Mouse (Mus musculus): Measurements from ENCODE around the gene Ccdc182. TPM values are rescaled to one million over a fixed set of nuclear protein-coding genes. Genes with fewer than 3 reads are reported as not detected.

The Ccdc182 gene
- total RNA-seq, 2 experiments from 2014 or later: not detected

DNA sequence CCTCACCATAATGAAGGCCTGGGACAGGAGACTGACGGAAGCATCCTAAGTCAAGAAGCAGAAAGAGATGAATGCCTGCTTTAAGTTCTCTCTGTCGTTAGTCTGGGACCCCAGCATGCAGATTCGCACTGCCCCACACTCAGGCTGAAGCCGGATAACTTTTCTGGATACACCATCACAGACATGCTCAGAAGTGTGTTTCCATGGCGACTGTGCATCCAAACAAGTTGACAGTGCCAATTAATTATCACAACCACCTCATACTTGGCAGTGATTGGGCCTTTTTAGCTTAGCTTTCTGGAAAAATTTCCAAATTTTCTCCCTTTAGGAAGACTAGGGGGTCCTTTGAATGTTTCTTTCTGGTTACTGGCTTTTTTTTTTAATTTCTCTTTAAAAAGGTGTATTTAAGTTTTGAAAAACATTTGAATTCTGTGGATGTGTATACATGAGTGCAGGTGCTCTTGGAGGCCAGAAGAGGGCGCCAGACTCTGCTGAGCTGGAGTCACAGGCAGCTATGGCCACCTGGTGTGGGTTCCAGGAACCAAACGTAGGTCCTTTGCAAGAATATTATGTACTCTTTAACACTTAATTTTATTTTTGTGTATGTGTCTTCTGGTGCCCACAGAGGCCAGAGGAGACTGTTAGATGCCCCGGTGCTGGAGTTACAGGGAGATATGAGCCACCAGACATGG is 12.3 kb upstream of the Ccdc182 start:
- no peak for DNase-seq

DNA sequence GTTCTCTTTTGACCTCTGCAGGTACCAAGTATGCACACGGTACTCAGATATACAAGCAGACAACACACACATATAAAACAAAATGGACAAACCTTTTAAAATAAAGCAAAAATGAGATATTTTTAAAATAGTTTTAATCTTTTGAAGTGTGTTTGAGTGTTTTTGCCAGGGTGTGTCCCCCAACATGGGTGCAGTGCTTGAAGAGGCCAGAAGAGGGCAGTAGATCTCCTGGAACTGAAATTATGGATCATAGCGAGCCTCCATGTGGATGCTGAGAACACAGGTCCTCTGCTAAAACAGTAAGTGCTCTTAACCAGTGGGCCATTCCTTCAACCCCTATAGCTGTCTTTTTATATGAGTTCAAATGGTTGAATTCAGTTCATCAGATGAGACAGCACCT is 11.3 kb upstream of the Ccdc182 start:
- DNase-seq: no peak

- no peak for DNase-seq
Observed at GRCm38 (mm10) chr11:88286019-88286418, 7.8 kb upstream of the Ccdc182 start.

DNA sequence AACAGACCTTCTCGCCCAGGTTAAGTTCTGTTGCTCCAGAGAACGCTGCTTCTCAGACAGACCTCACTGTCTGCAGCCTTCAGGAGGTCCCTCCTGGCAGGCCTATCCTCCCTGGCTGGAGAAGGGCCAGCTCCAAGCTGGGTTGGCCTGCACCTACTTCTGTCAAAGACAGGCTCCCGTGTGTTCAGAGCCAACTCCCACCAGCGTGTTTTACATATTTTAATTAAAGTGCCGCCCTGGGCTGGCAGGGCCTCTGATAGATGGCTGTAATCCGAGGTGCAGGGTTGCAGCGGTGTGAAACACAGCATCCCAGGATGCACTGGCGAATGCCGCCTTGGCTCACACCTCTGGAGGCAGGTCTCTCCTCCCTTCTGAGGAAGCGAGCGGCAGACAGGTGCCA is 5.5 kb upstream of the Ccdc182 start:
- no peak for DNase-seq

DNA sequence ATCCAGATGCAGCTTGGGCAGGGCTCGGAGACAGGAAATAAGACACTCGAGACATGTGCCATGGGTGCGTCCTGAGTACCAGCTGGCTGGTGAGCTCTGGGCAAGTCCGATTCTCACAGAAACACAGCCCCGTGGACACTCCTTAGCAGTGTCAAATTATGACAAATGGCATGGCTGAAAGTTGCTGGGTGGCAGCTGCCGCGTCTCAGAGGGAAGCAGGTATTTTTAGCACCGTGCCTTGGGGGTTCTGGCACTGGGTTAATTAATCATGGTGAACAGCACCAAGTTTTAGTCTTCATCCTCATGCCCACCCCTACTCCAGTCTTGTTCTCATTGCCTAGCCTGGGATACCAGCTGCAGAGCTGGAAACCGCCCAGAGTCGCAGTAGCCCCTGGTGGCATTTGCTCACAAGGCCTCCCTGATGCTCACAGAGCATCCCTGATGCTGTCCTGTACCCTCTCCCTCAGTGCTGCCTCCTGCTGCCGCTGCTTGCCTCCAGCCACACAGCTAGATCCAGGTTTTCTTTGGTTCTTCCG is 5.0 kb upstream of the Ccdc182 start:
- no peak for DNase-seq

DNA sequence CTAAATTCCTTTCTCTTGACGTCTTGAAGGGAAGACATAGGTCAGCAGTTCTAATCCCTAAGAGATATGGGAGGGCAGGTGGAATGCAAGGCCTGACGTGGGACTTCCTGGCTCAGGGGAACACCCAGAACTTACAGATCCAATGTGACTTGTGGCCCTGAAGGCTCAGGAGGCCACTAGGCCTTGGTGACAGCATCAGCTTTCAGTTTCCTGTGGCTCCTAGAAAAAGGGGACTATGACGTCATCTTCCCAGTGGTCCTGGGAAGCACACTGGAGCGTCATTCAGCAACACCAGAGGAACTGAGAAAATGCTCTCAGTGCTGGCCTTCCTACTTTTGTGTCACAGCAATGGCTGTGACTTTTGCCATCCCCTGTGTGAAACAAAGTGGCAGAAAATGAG is 2.6 kb upstream of the Ccdc182 start:
- DNase-seq: no peak

DNA sequence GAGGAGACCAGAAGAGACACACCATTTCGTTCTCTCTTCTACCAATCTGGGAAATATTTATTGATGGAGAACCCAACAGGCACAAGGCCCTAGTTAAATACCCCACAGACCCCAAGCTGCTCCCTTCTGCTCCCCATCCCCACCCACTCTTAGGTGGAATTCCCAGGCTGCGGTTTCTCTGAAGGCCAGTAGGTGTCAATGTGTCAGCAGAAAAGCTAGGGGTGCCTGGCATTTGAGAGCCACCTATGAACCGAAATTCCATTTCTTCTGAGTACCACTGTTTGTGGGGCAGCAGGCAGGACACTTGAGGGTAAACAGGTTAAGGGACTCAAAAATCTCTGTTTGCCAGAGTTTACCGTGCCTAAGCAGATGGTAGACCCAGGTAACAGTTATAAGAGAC is 2.2 kb upstream of the Ccdc182 start:
- peak in 1 of 2 experiments; percentile 9 for DNase-seq

GRCm38 (mm10) chr11:88294394-88294710 is 494 bp downstream of the Ccdc182 start:
- DNase-seq: no peak

GRCm38 (mm10) chr11:88295298-88295697 is 1.4 kb downstream of the Ccdc182 start:
- DNase-seq: no peak

DNA sequence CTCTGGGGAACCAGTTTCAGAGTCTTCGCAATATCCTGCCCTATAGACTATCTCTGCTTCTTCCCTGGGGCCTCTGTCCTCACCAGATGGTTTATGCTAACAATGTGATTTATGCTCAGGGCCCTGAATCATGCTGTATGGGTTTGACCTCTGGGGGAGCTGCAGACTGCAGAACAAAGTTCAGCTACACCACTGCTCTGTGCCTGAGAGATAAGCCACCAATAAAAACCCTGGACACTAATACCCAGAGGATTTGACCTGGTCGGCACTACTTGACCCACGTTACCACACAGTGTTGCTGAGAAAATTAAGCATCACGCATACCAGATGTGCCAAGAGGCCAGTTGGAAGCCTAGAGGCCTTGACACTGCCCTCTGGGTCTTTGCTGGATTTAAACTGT is 3.7 kb downstream of the Ccdc182 start:
- DNase-seq: no peak

- no peak for DNase-seq
Observed at GRCm38 (mm10) chr11:88299345-88299744, 5.5 kb downstream of the Ccdc182 start.

DNA sequence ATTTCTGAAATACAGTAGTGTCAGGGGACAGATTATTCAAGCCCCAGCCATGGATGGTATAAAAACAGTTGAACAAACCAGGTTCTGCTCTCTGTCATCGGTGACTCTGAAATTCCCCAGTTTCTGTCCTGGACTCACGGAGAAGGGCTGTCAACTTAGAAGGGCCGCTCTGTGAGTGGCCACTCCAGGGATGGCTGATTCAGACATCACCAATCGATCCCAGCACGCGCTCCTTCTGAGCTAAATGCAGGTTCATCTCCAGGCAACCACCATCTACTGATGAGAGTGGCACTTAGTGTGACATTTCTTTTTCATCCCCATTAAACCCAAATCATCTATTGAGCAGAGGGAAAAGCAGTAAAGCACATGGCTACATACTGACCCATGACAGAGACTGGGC is 7.8 kb downstream of the Ccdc182 start:
- no peak for DNase-seq

DNA sequence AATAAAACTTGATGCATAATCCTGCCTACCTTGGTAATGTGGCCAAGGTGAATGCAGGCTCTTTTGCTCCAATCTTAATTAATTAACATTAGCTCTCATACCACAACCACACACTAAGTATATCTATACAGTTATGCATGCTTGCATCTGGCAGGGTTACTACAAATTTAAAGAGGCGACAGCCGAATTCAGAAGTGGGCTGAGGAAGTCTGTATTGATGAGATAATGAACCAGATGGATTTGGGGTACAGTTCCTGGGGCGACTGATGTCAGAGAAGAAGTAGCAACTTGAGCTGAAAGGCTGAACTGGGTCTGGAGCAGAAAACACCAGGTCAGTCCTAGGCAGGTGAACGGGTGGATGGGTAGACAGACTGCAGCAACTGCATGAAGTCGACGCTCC is 11.9 kb downstream of the Ccdc182 start:
- no peak for DNase-seq

DNA sequence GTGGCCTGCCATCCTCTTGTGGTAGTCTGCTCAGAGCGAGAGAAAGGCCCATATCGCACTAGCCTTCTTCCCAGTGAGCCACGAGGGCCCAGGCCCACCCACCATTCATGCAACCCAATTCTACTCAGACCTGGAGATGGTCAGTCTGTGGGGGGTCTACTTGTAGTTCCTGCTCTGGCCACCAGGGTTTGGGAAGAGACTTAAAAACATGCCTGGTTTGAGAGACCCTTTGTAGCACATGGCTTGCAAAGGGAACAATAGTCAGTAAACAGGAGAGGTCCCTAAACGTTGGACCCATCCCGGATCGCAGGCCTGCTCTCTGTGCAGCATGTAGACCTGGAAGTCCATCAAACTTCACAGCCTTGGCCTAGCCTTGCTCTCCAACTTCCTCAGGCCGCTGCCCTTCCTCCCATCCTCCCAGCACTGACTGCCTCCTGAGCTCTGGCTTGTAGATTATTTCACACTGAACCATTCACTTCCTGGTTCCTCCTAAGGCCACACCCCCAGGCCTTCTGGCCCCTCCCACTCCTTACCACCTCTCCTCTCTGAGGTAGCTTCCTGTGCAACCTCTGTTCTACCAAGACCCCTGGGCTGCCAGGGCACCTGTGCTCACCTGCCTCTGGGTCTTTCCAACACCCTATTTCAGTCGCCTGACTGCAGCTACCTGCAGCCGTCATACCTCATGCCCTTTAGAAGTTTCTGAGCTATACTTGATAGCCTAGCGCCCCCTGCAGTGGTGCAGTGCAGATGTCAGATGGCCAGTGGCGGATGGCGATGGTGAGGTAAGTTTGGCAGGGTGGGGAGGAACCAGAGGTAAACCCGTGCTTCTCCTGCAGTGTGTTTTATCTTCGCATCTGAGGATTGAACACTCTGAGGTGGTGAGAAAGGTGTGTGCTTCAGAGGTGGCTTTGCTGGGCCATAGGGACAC is 14.0 kb downstream of the Ccdc182 start:
- no peak for DNase-seq

DNA sequence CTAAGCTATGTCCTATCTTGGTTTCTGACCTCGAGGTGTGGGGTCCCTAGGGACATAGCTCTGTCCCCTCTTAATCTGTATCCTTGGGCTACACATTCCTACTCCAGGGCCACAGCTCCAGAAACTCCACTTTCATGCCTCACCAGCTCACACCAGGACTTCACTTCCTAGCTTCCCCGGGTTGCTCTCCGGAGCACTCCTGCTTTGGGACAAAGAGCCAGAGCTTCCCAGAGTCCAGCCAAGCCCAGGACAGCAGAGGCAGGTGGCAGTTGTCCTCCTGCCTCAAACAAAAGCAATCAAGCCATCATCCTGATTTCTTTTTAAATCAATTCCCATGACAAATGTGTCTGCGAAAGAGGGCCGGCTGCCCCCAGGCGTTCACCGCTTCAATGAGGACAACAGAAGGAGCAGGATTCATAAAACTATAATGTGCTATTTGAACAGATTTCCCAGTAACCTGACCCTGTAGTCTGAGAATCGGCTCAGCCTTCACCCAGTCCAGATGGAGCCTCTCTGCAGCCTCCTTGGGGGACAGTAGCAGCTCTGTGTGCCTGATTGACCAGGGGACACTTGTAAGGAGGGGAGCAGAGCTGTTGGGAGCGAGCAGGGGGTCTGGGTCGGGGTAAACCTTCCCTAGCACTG is 15.3 kb downstream of the Ccdc182 start:
- no peak for DNase-seq

GRCm38 (mm10) chr11:88310773-88311172 is 16.9 kb downstream of the Ccdc182 start:
- no peak for DNase-seq

- DNase-seq: no peak
Observed at GRCm38 (mm10) chr11:88311606-88312005, 17.7 kb downstream of the Ccdc182 start.

- DNase-seq: no peak
Observed at GRCm38 (mm10) chr11:88313512-88313911, 19.7 kb downstream of the Ccdc182 start.

DNA sequence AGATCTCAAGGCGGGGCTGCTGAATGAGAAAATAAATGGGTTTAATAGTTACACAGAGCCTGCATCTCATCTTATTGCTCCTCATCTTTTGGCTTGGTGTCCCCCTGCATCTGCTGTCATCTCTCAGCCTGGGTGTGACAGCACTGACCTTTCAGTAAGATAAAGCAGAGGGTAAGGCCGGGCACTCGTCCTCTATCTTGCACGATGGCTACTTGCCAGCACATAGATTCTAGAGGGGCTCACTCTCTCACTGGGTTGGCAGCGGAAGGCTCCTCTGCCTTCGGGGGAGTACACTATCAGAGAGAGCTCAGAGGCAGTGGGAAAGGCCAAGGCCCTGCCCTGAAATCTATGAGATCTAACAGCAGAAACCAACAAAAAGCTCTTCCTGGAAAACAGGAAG is 20.6 kb downstream of the Ccdc182 start:
- DNase-seq: no peak

DNA sequence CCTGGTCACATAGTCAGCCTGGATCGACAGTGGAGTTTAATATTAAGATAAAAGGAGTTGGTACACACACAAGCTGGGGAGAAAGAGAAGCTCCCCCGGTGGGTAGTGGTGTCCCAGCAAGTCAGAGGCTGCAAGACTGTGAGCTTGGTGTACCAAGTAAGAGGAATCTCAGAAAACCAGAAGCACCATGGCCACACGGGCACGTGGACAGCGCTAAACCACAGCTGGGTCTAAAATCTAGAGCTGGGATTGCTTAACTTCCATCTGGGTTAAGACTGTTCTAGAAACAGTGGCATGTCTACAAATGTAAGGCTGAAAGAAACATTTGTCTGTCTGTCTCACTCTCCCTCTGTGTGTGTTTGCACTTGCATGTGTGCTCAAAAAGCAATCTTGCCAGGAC is 21.5 kb downstream of the Ccdc182 start:
- DNase-seq: no peak

DNA sequence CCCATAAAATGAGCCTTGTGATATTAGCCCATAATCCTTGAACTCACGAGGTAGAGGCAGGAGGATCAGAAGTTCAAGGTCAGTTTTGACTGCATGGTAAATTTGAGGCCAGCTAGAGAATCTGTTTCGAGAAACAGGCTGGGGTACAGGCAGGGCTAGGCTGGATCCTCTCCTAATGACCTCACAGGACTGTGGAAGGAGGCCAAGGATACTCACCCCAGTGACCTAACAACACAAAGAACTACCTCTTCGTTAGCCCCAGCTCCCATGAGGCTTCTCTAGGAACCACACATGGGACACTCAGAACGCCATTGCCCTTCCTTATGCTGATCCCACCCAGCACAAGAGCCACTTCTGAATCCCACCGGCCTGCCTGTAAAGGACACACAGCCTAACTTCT is 25.0 kb downstream of the Ccdc182 start:
- no peak for DNase-seq

DNA sequence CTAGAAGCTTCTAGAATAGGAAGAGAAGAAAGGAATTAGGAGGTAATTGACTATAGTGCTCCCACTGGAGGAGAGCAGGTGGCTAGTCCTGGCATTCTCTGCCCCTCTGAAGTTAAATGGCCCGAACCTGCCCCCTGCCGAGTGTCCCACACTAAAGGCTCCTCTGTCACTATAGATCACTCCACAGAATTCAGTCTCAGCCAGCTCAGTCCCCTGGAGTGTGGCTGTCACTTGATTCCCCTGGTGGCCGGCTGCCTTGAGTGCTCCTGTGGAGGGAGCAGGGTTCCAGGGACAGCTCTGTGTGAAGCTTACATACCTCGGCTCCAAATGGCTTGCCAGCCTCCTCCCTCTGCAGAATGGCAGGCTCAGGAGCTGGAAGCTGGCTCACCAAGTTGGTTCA is 33.2 kb downstream of the Ccdc182 start:
- DNase-seq: no peak

All from layer of hippocampus, postnatal 36 days (tissue).